Mouse (Mus musculus) heart, postnatal 0 days (tissue): ENCODE data around the gene Ptchd4.

Experiments
- CTCF ChIP-seq: IDR thresholded peaks from 2 replicates; pipeline ENCODE4 v1.5.1; 2016; ENCODE audit warnings: antibody characterized with exemption, control low read depth, low read depth
- EP300 ChIP-seq: IDR thresholded peaks from 2 replicates; pipeline ENCODE4 v1.6.1; 2016; ENCODE audit warnings: antibody characterized with exemption, low read depth

DNA sequence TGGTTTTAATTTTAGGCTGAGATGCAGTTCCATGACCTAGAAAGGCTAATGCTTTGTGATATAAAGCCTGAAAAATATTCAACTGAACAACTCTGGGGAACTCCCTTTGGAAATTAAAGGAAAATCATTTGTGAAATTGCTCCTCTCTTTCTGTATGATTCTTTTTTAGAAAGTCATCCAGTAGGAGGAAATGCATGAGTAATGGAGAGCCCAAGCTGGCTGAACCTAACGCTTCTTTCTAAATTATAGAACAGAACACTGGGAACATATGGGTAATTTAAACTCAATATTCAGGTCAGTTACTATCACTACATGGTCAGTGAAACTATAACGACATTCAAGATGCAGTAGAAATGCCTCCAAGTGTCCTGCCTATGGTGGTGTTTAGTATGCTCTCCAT lies 114.6 kb downstream of the Ptchd4 start:
- no peak for TF ChIP-seq CTCF
- no peak for TF ChIP-seq EP300
